Mouse (Mus musculus) lung, adult 2 months (tissue): ENCODE results near the gene Cd247. TPM values are rescaled to one million over a fixed set of nuclear protein-coding genes. Genes with fewer than 3 reads are reported as not detected.

Source experiments
- DNase-seq: peaks from one replicate; pipeline ENCODE4 v3.0.0; 2022
- H3K4me1 ChIP-seq: fragments of 200-500 bp; 2 replicates; pipeline ENCODE4 v1.6.1; 2011; ENCODE audit warnings: low read length; ENCODE audit not compliant: control insufficient read depth, insufficient read depth
- H3K4me3 ChIP-seq: fragments of 200-500 bp; replicated peaks from 2 replicates; pipeline ENCODE3; 2011; ENCODE audit warnings: low read depth, mild to moderate bottlenecking, control low read depth, low read length; ENCODE audit errors: extremely low read depth
- CTCF ChIP-seq: fragments of 200-500 bp; IDR thresholded peaks from 2 replicates; pipeline ENCODE4 v1.5.1; 2011; ENCODE audit warnings: mild to moderate bottlenecking, low read length, control low read depth; ENCODE audit not compliant: insufficient read depth
- POLR2A ChIP-seq: fragments of 200-500 bp; IDR thresholded peaks from 2 replicates; pipeline ENCODE4 v1.6.1; 2011; ENCODE audit warnings: low read depth, mild to moderate bottlenecking, control low read depth, low read length, borderline replicate concordance; ENCODE audit errors: extremely low read depth
- WGBS: fragments of 180-500 bp; shearing (Covaris S2); methylation state at CpG from one replicate; pipeline ENCODE4 v1.1.7; 2018; 5-methylcytosine and 5-hydroxymethylcytosine counted together
- polyA plus RNA-seq: library from polyadenylated mRNA; depleted of rRNA; stranded (reverse); fragments of >200 nt; gene quantifications from 2 replicates; pipeline ENCODE4 v1.2.3, GENCODE M21; 2012

Gene Cd247
- polyA plus RNA-seq, 1 experiment = 10.7 TPM

- Histone ChIP-seq H3K4me3 (no peak overlapping the region), H3K4me1 (peaks cover 5% of the 10 kb centered on the region; the same call in 1 of the 2 replicates)
- DNase-seq = no peak
- TF ChIP-seq CTCF (no peak), POLR2A (no peak)
- 42% methylated on average over 6 of the region's 6 CpGs for WGBS
Observed at GRCm38 (mm10) chr1:165836461-165836860, 48.0 kb downstream of the Cd247 start.

- Histone ChIP-seq H3K4me3 (no peak overlapping the region), H3K4me1 (peaks cover 5% of the 10 kb centered on the region; the same call in 1 of the 2 replicates)
- 25% methylated on average over 8 of the region's 8 CpGs for WGBS
- TF ChIP-seq CTCF = no peak
- TF ChIP-seq POLR2A = no peak
- DNase-seq = no peak
Observed at GRCm38 (mm10) chr1:165837546-165837945, 49.1 kb downstream of the Cd247 start.

GRCm38 (mm10) chr1:165839201-165839600, 50.7 kb downstream of the Cd247 start:
- Histone ChIP-seq H3K4me3 (no peak overlapping the region), H3K4me1 (peaks cover 5% of the 10 kb centered on the region; the same call in 1 of the 2 replicates)
- no peak for DNase-seq
- WGBS = 92% methylated on average over 4 of the region's 4 CpGs
- TF ChIP-seq CTCF = no peak
- TF ChIP-seq POLR2A = no peak

GRCm38 (mm10) chr1:165840548-165841230, 52.2 kb downstream of the Cd247 start:
- TF ChIP-seq POLR2A = no peak
- TF ChIP-seq CTCF = no peak
- peaks cover 12% of the 10 kb centered on the region for H3K4me1 ChIP-seq
- DNase-seq = no peak
- 25% methylated on average over 31 of the region's 31 CpGs for WGBS
- no peak overlapping the region for H3K4me3 ChIP-seq

- no peak for TF ChIP-seq CTCF
- no peak for TF ChIP-seq POLR2A
- H3K4me1 ChIP-seq = peaks cover 10% of the 10 kb centered on the region
- H3K4me3 ChIP-seq = no peak overlapping the region
- no peak for DNase-seq
- WGBS = 95% methylated on average over 7 of the region's 7 CpGs
Observed at GRCm38 (mm10) chr1:165842170-165842569, 53.7 kb downstream of the Cd247 start.

GRCm38 (mm10) chr1:165843586-165843985, 55.1 kb downstream of the Cd247 start:
- H3K4me3 ChIP-seq = no peak overlapping the region
- WGBS = 76% methylated on average over 3 of the region's 3 CpGs
- DNase-seq = no peak
- H3K4me1 ChIP-seq = peaks cover 7% of the 10 kb centered on the region
- no peak for TF ChIP-seq CTCF
- TF ChIP-seq POLR2A = no peak

GRCm38 (mm10) chr1:165844466-165844951, 56.0 kb downstream of the Cd247 start:
- peak; percentile 28 for DNase-seq
- Histone ChIP-seq H3K4me3 (peak overlapping the region; percentile 67), H3K4me1 (peaks cover 12% of the 10 kb centered on the region)
- WGBS = 6% methylated on average over 20 of the region's 20 CpGs
- TF ChIP-seq CTCF = no peak
- no peak for TF ChIP-seq POLR2A

GRCm38 (mm10) chr1:165844956-165845355, 56.5 kb downstream of the Cd247 start:
- Histone ChIP-seq H3K4me1 (peaks cover 16% of the 10 kb centered on the region), H3K4me3 (peak overlapping the region; percentile 67)
- TF ChIP-seq POLR2A (no peak), CTCF (no peak)
- no peak for DNase-seq
- under 1% methylated on average over 26 of the region's 26 CpGs for WGBS

GRCm38 (mm10) chr1:165845366-165845765, 56.9 kb downstream of the Cd247 start:
- TF ChIP-seq POLR2A (no peak), CTCF (no peak)
- DNase-seq = peak; percentile 33
- peaks cover 20% of the 10 kb centered on the region for H3K4me1 ChIP-seq
- peak overlapping the region; percentile 67 for H3K4me3 ChIP-seq
- WGBS = 5% methylated on average over 14 of the region's 14 CpGs

GRCm38 (mm10) chr1:165848417-165848816, 59.9 kb downstream of the Cd247 start:
- Histone ChIP-seq H3K4me3 (peak overlapping the region; percentile 31), H3K4me1 (peaks cover 20% of the 10 kb centered on the region)
- DNase-seq = no peak
- WGBS = 83% methylated on average over 8 of the region's 8 CpGs
- TF ChIP-seq CTCF = no peak
- no peak for TF ChIP-seq POLR2A
